Mouse (Mus musculus) layer of hippocampus, adult 8-10 months (tissue): ENCODE data around the gene Selenok. TPM values are rescaled to one million over a fixed set of nuclear protein-coding genes. Genes with fewer than 3 reads are reported as not detected.
A peak's percentile ranks its signal among the peaks of the same experiment; 100 is the strongest.

Experiments used
- DNase-seq, 2 experiments: peaks; one replicate each; pipeline ENCODE4 v3.0.0; 2022; ENCODE audit warnings: low spot score in 2 of 2
- total RNA-seq, 4 experiments: library from RNA; stranded (reverse); gene quantifications; 2 replicates each; pipeline ENCODE4 v1.2.4; 2022

The Selenok gene
- total RNA-seq, 4 experiments from 2014 or later: 103 to 115 (median 108) TPM

- DNase-seq: no peak
Observed at GRCm38 (mm10) chr14:29994976-29995375, 26.9 kb downstream of the Selenok start.

- DNase-seq: no peak
Observed at GRCm38 (mm10) chr14:29996000-29996751, 28.1 kb downstream of the Selenok start.

GRCm38 (mm10) chr14:29997345-29997744, 29.2 kb downstream of the Selenok start:
- no peak for DNase-seq

- DNase-seq: no peak
Observed at GRCm38 (mm10) chr14:29998747-29999474, 30.8 kb downstream of the Selenok start.

GRCm38 (mm10) chr14:29999475-29999811, 31.3 kb downstream of the Selenok start:
- no peak for DNase-seq

- peak in 1 of 2 experiments; percentile 40 for DNase-seq
Observed at GRCm38 (mm10) chr14:30008733-30009575, 40.8 kb downstream of the Selenok start, which contains the start of the genes Il17rb and Chdh. Gene Il17rb (minus strand): TSS chr14:30008896. Gene Chdh (plus strand): TSS chr14:30009023.

GRCm38 (mm10) chr14:30009864-30010560, 41.9 kb downstream of the Selenok start:
- DNase-seq: peak; percentile 37 to 52

GRCm38 (mm10) chr14:30011886-30012560, 43.9 kb downstream of the Selenok start:
- DNase-seq: peak; percentile 27 to 35

- no peak for DNase-seq
Observed at GRCm38 (mm10) chr14:30014487-30014886, 46.4 kb downstream of the Selenok start.

- no peak for DNase-seq
Observed at GRCm38 (mm10) chr14:30015008-30015407, 46.9 kb downstream of the Selenok start.

GRCm38 (mm10) chr14:30016666-30017065, 48.6 kb downstream of the Selenok start:
- no peak for DNase-seq

GRCm38 (mm10) chr14:30017794-30018462, 49.8 kb downstream of the Selenok start:
- DNase-seq: no peak

GRCm38 (mm10) chr14:30018463-30018801, 50.3 kb downstream of the Selenok start:
- no peak for DNase-seq

GRCm38 (mm10) chr14:30018846-30019245, 50.7 kb downstream of the Selenok start:
- DNase-seq: no peak

- no peak for DNase-seq
Observed at GRCm38 (mm10) chr14:30019375-30019774, 51.3 kb downstream of the Selenok start.

GRCm38 (mm10) chr14:30019792-30020575, 51.9 kb downstream of the Selenok start:
- DNase-seq: no peak

GRCm38 (mm10) chr14:30022471-30022870, 54.4 kb downstream of the Selenok start:
- DNase-seq: no peak

GRCm38 (mm10) chr14:30024387-30024786, 56.3 kb downstream of the Selenok start:
- no peak for DNase-seq
